Mouse (Mus musculus): ENCODE measurements around the gene Dennd6a.
A peak's percentile ranks its signal among the peaks of the same experiment; 100 is the strongest.
"Not testable (repeated sequence)": the region's sequence is repeated elsewhere in the genome, so short reads cannot be mapped to it uniquely, and the experiment has no call there.

Dennd6a gene

DNA sequence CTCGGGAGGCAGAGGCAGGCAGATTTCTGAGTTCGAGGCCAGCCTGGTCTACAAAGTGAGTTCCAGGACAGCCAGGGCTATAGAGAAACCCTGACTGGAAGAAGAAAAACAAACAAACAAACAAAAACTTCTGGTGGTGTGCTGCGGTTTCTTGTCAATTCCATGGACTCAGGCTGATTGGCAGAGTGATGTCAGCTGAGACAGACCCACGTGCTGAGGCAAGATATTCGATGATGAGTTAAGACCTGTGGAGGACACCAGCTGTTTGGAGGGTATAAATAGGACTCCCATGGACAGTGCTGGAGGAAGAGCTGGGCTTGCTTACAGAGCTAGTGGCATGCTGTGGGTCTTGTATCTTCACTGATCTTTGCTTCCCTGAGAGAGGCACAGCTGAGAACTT is at the start of gene Dennd6a:
Gene Dennd6a (plus strand): TSS at position 301 of the 400 bp plus-strand sequence.
- DNase-seq: not testable (repeated sequence)

DNA sequence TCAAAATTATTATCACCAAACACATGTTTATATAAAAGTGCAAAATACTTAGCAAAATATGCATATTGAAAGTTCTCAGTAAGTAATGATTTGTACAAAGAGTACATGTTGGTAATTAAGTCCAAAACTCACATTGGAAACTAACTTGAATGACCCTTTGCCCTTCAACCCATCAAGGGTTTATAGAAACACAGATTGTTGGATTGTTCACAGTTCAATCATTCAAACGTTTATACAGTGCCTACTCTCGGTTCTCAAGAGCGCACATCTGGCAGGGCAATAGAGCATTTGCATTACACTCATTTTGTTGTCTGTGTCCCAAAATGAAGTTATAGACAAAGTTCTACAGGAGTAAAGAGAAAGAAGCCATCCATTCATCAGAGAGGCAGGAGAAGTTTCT is 47.7 kb upstream of the Dennd6a start:
- DNase-seq: no peak

DNA sequence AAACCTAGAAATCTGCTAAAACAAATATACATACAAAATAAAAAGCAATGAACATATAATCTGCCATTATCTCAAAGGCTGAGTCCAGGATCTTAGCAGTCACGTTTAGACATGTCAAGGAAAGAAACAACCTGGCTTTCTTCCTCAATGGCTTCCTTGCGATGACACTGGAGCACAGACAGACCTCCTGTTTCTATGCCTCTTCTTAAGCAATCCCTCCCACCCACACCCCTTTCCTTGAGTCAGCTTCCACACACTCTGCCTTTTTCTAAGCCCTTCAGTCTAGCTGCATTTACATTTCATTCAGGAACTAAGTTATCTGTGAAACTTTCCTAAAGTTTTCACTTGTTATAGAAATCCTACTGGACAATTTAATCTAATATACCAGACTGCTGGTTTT is 45.4 kb upstream of the Dennd6a start:
- DNase-seq: no peak

DNA sequence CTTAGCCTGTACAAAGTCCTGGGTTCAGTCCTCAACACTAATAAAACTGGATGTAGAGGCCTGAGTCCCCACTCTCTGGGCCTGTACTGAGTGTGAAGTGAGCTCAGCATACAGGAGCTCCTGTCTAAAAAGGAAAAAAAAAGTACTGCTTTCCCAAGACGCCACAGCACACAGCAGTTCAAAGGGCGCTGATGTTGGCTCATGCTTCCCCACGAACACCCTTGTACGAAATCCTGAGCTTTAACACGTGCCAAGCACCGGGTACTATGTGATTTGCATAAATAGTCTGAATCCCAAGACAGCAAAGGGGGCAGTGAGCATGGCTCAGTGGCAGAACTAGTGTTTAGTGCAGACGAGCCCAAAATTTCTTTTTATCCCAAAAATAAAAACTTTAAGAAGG is 43.3 kb upstream of the Dennd6a start:
- no peak for DNase-seq

DNA sequence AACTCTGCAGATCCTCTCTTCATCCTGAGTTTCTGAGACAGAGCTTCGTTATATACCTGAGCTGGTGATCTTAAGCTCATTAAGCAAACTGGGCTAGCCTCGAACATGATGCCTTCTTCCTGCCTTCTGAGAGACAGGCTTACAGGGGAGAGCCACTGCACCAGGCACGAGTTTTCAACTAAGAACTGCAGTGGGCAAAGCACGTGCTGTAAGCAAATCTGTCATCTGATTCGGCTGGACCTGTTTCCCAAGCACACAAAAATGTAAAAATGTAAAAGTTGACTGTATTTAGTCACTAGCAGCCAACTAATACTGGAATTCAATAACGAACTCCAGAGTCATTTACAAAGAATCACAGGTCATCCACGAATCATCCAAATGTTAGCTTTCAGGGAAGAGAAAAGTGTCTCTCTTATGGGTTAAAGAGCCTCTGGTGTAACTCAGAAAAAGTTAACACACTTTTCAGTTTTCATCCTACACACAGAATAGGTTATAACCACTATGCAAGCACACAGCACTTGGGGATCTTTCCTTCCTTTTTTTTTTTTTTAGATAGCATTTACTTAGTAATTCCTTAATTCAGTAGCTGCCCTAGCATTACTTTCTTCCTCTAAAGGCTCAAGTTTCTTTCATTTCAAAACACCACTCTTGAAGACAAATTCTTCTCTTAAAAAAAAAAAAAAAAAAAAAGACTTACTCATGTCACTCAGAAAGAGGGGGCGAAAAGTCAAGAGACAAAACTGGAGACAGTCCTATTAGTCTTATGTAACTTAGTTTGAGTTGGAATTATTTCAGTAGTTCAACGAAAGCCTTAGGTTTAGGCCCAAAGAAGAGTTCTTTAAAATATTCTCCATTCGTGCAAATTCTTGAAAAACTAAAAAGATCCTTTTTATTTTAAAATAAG is 42.0 kb upstream of the Dennd6a start:
- DNase-seq: no peak

DNA sequence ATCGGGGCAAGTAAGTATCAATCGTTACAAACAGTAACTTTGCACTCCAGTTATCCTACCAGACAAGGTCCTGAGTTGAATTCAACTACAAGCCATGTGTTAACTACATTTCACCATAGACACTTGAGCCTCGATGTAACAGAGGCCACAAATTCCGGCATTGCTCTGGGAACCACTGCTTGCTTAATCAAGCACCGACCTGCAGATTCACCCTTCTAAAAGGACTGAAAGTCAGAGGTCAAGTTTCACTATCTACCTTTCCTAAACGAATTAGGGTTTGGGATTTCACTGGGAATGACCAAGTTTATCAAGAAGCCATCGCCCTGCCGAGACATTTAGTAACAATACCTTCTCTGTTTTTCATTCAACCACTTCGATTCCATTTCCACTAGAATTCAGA is 40.9 kb upstream of the Dennd6a start:
- no peak for DNase-seq

DNA sequence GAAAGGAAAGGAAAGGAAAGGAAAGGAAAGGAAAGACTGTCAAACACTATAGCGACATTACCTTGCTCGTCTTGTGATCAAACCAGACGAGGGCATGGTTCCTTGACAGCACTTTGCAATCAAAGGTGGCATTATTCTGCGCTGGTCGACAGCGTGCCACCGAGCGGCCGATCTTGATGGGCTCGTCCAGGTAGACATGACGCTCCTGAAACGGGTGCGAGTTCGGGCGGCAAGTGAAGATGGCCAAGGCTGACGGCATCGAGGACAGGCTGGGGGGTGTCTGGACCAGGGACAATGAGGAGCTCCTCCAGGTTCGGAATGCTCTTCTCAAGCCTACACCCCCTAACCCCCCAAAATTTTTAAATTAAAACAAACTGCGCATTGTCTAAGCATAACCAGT is 40.4 kb upstream of the Dennd6a start:
- DNase-seq: peak; percentile 13 to 16

DNA sequence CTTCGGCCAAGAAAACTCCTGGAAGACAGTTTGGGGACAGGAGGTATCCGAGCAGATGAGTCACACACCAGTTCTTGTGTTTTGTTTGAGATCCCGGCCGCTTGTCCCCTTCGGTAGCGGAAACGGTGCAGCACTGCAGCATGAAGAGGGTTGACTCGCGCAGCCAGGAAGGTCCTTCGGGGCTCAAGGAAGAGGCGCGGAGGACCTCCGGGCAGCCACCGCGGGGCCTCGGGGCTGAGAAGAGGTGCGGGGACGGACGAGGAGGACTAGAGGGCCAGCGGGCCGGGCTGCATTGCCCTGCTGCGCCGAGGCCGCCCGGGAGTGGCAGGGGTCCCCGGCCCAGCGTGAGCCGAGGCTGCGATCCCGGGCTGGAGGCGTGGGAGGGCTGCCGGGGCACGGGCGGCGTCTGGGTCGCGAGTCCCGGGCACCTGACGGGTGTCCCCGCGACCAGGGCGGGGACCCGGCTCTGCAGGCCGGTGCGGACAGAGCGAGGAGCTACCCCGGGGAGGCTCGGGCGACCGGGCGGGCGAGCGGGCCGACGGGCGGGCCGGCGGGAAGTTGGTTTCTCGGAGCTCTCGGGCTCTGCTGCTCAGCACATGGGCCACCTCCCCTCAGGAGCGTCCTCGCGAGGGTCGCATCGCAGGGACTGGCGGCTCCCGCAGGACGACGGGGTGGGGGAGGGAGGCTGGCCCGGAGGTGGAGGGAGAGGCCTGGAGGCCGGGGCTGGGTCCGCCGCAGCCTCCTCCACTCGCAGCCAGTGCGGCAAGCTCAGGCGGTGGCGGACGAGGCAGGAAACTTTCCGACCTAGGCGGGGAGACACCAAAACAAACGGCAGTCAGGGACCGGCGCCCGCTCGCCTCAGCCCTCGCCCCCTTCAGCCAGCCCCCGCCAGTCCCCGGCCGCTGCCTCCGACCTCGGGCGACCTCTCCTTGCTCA is 39.6 kb upstream of the Dennd6a start:
- DNase-seq: peak; percentile 34 to 50

DNA sequence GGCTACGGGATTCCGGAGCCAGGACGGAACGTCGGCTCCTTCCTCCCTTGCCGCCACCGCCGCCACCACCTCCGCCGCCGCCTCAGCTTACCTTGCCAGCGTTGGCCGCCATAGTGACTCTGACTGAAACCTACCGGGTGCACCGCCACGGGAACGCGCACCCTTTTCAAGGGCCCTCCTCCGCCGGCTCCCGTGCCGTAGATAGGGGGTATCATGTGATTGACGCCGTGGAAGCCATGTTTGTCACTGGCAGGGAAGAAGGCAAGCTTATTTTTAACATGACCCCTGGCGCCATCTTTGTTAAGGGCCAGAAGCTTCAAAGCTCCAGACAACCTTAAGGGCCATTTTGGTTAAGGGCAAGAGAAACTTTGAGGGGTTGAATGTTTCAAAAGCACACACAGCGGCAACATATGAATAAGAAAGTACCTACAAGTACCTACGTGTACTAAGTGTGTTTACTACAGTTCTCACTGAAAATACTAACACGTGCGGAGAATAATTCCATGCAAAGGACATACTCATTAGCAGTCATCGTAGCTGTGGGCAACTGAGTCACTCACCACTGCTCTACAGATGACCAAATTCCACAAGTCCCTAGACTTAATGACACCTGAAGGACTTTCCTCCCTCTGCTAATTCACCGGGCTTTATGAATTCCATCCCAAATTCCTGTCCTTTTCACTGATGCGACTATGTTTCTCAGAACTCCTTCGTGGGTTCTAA is 38.7 kb upstream of the Dennd6a start, which contains the start of gene Slmap:
Gene Slmap (minus strand): TSS at position 175 of the 723 bp plus-strand sequence.
- DNase-seq: peak; percentile 96 to 99

DNA sequence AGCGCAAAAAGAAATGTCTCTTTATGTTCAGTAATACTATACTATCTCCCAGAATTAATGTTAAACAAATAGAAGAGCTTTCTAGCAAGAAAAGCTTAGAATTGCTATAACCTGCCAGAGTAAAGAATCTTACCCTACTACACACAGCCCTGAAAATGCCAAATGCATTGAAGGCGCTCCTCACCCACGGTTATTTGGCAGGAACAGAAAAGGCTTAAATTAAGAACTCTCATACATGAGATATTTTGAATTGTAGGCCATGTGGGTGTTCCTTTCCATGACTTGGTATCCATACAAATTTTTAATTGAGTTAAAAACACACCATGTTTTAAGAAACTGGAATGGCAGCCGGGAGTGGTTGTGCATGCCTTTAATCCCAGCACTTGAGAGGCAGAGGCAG is 34.4 kb upstream of the Dennd6a start:
- DNase-seq: no peak

DNA sequence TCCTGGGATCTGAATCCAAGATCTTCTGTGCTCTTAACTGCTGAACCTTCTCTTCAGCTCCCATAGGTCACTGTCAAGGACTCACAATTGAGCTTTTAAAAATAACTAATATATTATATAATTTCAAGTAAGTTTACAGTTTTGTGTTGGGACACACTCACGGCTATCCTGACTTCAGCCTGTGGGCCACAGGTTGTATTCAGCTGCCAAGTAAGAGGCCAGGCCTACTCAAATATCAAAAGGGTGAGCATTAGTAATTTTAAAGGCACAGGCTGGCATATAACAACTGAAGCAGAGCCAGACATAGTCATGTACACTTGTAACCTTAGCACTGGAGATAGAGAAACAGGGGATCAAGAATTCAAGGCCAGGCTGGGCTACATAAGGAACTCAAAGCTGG is 33.1 kb upstream of the Dennd6a start:
- DNase-seq: no peak

DNA sequence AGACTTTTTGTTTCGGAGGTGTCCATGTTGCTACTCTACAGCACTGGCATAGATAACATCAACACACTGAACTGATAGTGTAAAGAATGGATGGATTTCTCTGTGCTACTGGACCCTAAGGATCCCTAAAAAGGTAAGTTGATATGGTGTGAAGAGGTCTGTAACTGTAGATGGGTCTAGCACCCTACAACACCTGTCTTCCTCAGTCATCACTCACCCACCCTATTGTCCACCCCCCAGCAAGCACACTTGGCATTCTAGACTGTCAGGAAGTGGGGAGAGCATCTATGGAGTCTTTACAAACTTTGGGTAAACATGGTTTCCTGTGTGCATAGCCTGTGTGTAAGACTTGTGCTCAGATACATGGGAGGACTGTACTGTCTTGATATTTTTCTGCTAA is 31.5 kb upstream of the Dennd6a start:
- no peak for DNase-seq

DNA sequence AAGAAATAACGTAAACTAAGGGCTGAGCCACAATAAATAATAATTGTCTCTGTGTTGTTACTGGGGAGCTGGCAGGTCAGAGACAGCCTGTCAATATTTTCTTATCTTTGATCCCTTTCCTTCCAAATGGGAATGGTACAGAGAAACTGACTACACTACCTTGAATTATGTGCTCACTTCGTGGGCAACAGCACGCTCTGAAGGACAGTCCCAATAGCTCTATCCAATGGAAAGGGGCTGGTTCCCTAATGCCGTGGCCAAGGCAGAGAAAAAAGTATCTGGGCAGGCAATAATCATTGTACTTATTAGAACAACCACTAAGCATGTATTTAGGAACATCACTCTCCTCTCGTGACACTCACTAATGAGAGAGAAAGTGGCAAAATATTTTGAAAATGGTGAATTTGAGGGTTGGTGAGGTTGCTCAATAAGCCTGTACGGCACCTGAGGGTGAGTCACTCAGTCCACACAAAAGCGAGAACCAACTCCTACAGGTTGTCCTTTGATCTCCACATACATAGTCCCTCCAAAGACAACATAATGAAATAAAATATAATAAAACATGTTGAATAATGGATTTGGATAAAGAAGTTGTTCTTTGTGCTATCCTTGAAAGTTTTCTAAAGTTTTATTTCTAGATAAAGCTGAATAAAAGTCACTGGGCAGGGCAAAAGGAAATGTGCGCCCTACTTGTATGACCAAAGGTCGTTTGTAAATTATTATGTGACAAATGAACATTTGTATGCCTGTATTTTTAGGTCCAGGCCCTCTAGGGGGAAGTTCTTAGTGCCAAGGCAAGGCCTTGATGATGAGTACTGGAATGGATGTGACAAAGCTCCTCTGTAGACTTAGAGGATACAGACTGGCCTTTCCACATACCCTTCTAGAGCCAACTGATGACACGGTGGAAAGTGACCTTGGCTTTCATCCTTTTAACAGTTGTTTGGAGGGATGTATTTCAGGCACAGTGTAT is 25.9 kb upstream of the Dennd6a start:
- no peak for DNase-seq

DNA sequence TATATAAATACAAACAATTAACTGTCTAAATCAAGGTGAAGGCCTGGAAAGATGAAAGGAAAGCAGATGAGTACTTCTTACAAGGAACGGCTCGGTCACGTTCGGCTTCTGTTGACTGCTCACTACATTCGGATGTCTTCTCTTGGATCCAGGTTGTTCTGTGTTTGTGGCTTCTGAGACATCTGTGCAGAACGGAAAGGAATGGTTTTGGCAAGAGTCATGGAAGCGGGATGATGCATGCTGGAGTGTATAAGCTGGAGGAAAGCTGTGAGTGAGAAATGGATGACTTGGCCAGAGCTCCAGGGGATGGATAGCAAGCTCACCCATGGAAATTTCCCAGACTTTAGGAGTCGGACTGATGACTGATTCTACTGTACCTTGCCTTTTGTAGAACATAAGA is 22.9 kb upstream of the Dennd6a start:
- no peak for DNase-seq

DNA sequence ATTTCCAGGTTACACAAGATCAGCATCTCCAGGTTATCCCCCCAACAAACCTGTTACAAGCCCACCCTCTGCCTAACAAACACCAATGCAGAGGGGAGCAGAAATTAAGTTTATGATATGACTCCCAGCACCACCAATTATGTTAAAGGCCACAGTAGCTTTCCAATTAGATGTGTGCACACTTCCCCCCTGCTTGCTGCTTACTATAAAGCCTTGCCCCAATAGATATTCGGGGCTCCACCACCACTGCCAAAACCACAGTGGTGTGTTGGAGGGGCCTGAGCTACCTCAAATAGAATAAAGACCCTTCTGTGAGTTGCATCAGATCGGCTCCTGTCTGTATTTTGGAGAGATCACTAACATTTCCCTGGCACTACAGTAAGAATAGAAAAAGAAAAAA is 21.2 kb upstream of the Dennd6a start:
- no peak for DNase-seq

DNA sequence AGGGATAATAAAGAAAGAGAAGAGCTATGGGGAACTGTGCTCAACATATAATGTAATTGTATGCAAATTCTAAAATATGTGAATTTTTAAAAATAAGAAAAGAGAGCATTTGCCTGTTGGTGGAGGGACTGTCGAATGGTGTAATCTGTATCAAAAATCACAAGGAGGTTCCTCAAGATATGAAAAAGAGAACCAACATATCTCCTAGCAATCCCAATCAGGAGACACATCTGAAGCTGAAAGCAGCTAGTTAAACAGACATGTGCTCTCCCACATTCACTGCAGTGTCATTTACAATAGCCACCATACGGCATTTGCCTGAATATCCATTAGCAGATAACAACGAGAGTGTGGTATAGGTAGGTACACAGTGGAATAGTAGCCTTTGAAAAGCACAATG is 20.8 kb upstream of the Dennd6a start:
- DNase-seq: no peak

DNA sequence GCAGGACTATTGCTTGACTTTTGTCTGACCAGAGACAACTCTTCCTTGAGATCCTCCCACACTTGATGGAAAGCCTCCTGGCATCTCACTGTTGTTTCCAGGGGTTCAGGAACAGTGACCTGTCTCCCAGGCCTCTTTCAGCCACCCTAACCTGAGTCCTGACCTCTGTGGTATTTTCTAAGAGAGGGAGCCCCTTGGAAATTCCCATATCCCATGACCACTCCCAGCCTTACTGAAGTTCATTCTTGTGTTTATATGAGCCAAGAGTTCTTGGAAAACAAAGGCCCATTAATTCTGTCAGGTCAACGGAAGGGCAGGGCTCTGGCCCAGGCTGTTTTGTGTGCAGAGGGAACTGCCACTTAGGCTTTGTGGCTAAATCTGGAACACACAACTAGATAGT is 16.1 kb upstream of the Dennd6a start:
- no peak for DNase-seq

DNA sequence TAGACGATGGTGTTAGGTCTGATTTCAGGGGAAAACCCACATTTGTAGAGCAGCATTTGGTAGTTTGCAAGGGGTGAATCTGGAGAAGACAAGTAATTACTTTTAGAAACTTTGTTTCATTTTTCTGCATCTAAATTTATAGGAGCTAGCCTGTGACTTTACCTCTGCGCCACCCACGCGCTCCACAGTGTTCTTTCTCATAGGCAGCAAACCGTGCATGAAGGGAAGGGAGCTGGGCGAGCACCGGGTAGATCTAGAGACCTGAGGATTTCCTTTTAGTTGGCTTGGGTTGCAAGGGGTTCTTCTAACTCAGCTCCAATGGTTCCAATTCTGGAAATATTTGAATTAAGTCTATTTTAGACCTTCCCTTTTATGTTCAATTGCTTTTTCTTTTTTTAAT is 15.1 kb upstream of the Dennd6a start:
- no peak for DNase-seq

DNA sequence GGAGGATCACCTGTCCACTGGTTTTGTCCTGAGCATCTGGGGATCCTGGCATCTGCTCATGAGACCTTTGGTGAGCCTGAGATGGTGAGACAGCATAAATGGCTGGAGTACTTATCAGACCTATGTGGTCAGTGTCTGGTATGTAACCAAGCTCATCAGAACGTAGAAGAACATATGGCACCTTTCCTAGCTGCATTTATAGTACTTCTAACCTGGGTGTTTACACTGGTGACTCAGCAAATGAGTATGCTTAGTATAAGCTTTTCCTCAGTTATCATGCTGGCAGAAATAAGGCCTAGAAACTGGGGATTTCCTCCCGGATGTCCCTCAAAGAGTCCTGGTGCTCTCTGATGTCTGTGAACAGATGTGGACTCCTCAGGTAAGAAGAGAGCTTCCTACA is 11.4 kb upstream of the Dennd6a start:
- no peak for DNase-seq

DNA sequence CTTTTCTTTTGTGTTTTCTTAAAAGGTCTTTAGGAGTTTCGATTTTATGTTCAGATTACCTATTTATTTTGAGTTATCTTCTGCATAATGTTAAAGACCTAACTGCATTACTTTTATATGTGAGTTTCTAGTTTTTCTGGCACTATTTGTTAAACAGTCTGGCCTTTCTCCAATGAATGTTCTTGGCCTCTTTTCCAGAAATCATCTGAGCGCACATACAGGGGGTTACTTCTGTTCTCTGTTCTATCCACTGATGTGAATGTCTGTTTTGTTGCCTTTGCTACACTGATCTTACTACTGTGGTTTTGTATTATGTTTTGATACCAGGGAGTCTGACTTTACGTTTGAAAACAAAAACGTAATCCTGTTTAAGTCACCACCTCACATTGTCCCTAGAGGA is 3.8 kb upstream of the Dennd6a start:
- DNase-seq: no peak

DNA sequence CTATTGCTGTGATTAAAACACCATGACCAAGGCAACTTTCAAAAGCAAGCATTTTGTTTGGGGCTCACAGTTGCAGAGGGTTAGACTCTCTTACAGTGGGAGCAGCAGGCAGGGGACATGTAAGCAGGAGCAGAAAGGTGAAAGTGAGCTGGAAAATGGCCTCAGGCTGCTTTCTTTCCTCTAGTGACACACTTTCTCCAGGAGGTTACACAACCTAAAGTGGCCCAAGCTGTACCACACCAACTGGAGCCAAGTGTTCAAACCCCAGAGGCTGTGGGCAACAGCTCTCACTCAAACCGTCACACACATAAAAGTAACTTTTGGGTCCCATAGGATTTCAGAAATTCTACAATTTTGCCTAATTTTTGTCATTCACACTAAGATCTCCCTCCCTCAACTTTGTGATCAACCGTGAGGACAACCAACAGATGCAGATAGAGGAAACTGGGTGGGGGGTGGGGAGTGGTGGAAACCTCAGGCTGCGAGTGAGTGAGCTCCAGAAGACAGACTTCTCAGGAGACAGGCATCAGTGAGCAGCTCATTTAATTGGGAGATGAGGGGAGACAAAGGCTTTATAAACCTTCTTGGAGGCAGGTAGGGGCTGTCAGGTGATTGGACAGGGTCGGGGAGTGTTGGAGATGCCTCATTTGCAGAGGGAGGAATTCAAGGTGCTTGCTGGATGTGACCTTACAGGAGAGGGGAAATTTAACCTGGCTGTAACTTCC is 1.5 kb upstream of the Dennd6a start:
- peak; percentile 16 to 34 for DNase-seq

Data from spleen, adult 18-20 months (tissue).